Mouse (Mus musculus) liver, embryonic 13.5 days (tissue): ENCODE results near the gene Tmem86b. TPM values are rescaled to one million over a fixed set of nuclear protein-coding genes. Genes with fewer than 3 reads are reported as not detected.
A peak's percentile ranks its signal among the peaks of the same experiment; 100 is the strongest.

Source experiments
- ATAC-seq: fragments of 200-750 bp; cut with Nextera tagmentation; 2 replicates; pipeline ENCODE4 v1.8.0; 2017; ENCODE audit warnings: low read depth, mild to moderate bottlenecking, moderate number of reproducible peaks, moderate library complexity
- DNase-seq: peaks from one replicate; pipeline ENCODE4 v3.0.0; 2022
- H3K27ac ChIP-seq: fragments of 300-500 bp; sonication (generic); 2 replicates; pipeline ENCODE4 v1.5.1; 2015; ENCODE audit warnings: moderate library complexity, mild to moderate bottlenecking, inconsistent platforms
- H3K27me3 ChIP-seq: fragments of 300-500 bp; sonication (generic); 2 replicates; pipeline ENCODE4 v1.6.1; 2015; ENCODE audit warnings: mild to moderate bottlenecking, inconsistent platforms
- H3K36me3 ChIP-seq: fragments of 300-500 bp; sonication (generic); 2 replicates; pipeline ENCODE4 v1.6.1; 2015; ENCODE audit warnings: mild to moderate bottlenecking, inconsistent platforms
- H3K4me1 ChIP-seq: fragments of 300-500 bp; sonication (generic); replicated peaks from 2 replicates; pipeline ENCODE4 v1.6.1; 2015; ENCODE audit warnings: inconsistent platforms
- H3K4me2 ChIP-seq: fragments of 300-500 bp; sonication (generic); 2 replicates; pipeline ENCODE4 v1.6.1; 2015; ENCODE audit warnings: inconsistent platforms, mild to moderate bottlenecking, moderate library complexity
- H3K4me3 ChIP-seq: fragments of 300-500 bp; sonication (generic); replicated peaks from 2 replicates; pipeline ENCODE4 v1.5.1; 2015; ENCODE audit warnings: mild to moderate bottlenecking, inconsistent platforms
- H3K9ac ChIP-seq: fragments of 300-500 bp; sonication (generic); 2 replicates; pipeline ENCODE4 v1.6.1; 2015; ENCODE audit warnings: mild to moderate bottlenecking, inconsistent platforms
- H3K9me3 ChIP-seq: fragments of 300-500 bp; sonication (generic); replicated peaks from 2 replicates; pipeline ENCODE4 v1.6.1; 2016; ENCODE audit warnings: inconsistent platforms
- WGBS: fragments of 180-500 bp; shearing (Covaris S2); methylation state at CpG from one replicate; pipeline ENCODE4 v1.1.7; 2015; ENCODE audit not compliant: insufficient replicate concordance; 5-methylcytosine and 5-hydroxymethylcytosine counted together
- polyA plus RNA-seq: library from polyadenylated mRNA; unstranded; fragments of >200 nt; fragmentation: Nextera tagmentation; extraction: Ambion mirVana; gene quantifications from 2 replicates; pipeline ENCODE4 v1.2.1, GENCODE M21; 2015

The Tmem86b gene
- polyA plus RNA-seq, 1 experiment from 2014 or later, result 25.1 TPM

- Histone ChIP-seq H3K9me3 (no peaks in the 10 kb centered on the region), H3K27me3 (no peaks in the 10 kb centered on the region), H3K4me3 (peak within 1 kb of the TSS; percentile 94), H3K9ac (peak within 1 kb of the TSS; percentile 97), H3K4me2 (peak within 1 kb of the TSS; percentile 96), H3K27ac (peak within 1 kb of the TSS; percentile 92), H3K36me3 (peaks cover 42% of the 10 kb centered on the region), H3K4me1 (peaks cover 62% of the 10 kb centered on the region)
- peak; percentile 96 for DNase-seq
- under 1% methylated on average over 54 of the region's 54 CpGs for WGBS
- peak; percentile 96 for ATAC-seq
These were observed 27.8 kb upstream of the Tmem86b start, which contains the start of gene Ppp6r1 for GRCm38 (mm10) chr7:4658912-4659551. Gene Ppp6r1 (minus strand): TSS chr7:4659019.

- Histone ChIP-seq H3K27ac (peak overlapping the region; percentile 92), H3K36me3 (peaks cover 42% of the 10 kb centered on the region), H3K4me2 (peak overlapping the region; percentile 96), H3K4me3 (peak overlapping the region; percentile 94), H3K9me3 (no peaks in the 10 kb centered on the region), H3K9ac (peak overlapping the region; percentile 97), H3K27me3 (no peaks in the 10 kb centered on the region), H3K4me1 (peaks cover 65% of the 10 kb centered on the region)
- ATAC-seq (peak; percentile 54), DNase-seq (no peak)
- under 1% methylated on average over 75 of the region's 78 CpGs for WGBS
These were observed 27.1 kb upstream of the Tmem86b start for GRCm38 (mm10) chr7:4658128-4658907.

- H3K4me1 ChIP-seq, result peaks cover 70% of the 10 kb centered on the region
- H3K27ac ChIP-seq, result peak overlapping the region; percentile 92
- peaks cover 46% of the 10 kb centered on the region for H3K36me3 ChIP-seq
- ATAC-seq (no peak), DNase-seq (no peak)
- peak overlapping the region; percentile 96 for H3K4me2 ChIP-seq
- peak overlapping the region; percentile 97 for H3K9ac ChIP-seq
- no peaks in the 10 kb centered on the region for H3K9me3 ChIP-seq
- peak overlapping the region; percentile 94 for H3K4me3 ChIP-seq
- WGBS, result 38% methylated on average over 9 of the region's 9 CpGs
- H3K27me3 ChIP-seq, result no peaks in the 10 kb centered on the region
These were observed 26.4 kb upstream of the Tmem86b start for GRCm38 (mm10) chr7:4657521-4658127.

- Histone ChIP-seq H3K27ac (peak overlapping the region; percentile 92), H3K4me1 (peaks cover 77% of the 10 kb centered on the region)
These were observed 25.6 kb upstream of the Tmem86b start for GRCm38 (mm10) chr7:4656818-4657217.

GRCm38 (mm10) chr7:4655916-4656315 is 24.7 kb upstream of the Tmem86b start:
- H3K9ac ChIP-seq, result peak overlapping the region; percentile 97; the same call in 1 of the 2 replicates
- no peaks in the 10 kb centered on the region for H3K9me3 ChIP-seq
- no peaks in the 10 kb centered on the region for H3K27me3 ChIP-seq
- 54% methylated on average over 1 of the region's 1 CpGs for WGBS
- H3K27ac ChIP-seq, result peak overlapping the region; percentile 35
- H3K36me3 ChIP-seq, result peaks cover 45% of the 10 kb centered on the region
- 0 out of 2 replicates have a peak overlapping the region, but pooled peaks have one; percentile 94 for H3K4me3 ChIP-seq
- DNase-seq (no peak), ATAC-seq (no peak)
- peak overlapping the region; percentile 96 for H3K4me2 ChIP-seq
- peaks cover 84% of the 10 kb centered on the region for H3K4me1 ChIP-seq

More at GRCm38 (mm10) chr7:4656818-4657217, 25.6 kb upstream of the Tmem86b start:
- peaks cover 46% of the 10 kb centered on the region for H3K36me3 ChIP-seq
- peak overlapping the region; percentile 97 for H3K9ac ChIP-seq
- peak overlapping the region; percentile 94 for H3K4me3 ChIP-seq
- DNase-seq, result no peak
- no peaks in the 10 kb centered on the region for H3K27me3 ChIP-seq
- H3K9me3 ChIP-seq, result no peaks in the 10 kb centered on the region
- peak overlapping the region; percentile 96 for H3K4me2 ChIP-seq
- ATAC-seq, result no peak
- 33% methylated on average over 1 of the region's 1 CpGs for WGBS

- ATAC-seq (no peak), DNase-seq (no peak)
- no peaks in the 10 kb centered on the region for H3K27me3 ChIP-seq
- H3K9ac ChIP-seq, result peak overlapping the region; percentile 97
- H3K27ac ChIP-seq, result peak overlapping the region; percentile 35
- peaks cover 43% of the 10 kb centered on the region for H3K36me3 ChIP-seq
- H3K4me3 ChIP-seq, result peak overlapping the region; percentile 4; the same call in 1 of the 2 replicates
- H3K9me3 ChIP-seq, result no peaks in the 10 kb centered on the region
- WGBS, result 54% methylated on average over 4 of the region's 4 CpGs
- peaks cover 79% of the 10 kb centered on the region for H3K4me1 ChIP-seq
- peak overlapping the region; percentile 96 for H3K4me2 ChIP-seq
These were observed 24.2 kb upstream of the Tmem86b start for GRCm38 (mm10) chr7:4655393-4655792.

GRCm38 (mm10) chr7:4654221-4654620 is 23.0 kb upstream of the Tmem86b start:
- ATAC-seq (no peak), DNase-seq (no peak)
- H3K4me2 ChIP-seq, result peak overlapping the region; percentile 45
- H3K4me1 ChIP-seq, result peaks cover 69% of the 10 kb centered on the region
- H3K27ac ChIP-seq, result peak overlapping the region; percentile 81
- H3K9ac ChIP-seq, result peak overlapping the region; percentile 97
- peaks cover 43% of the 10 kb centered on the region for H3K36me3 ChIP-seq
- WGBS, result 14% methylated on average over 2 of the region's 2 CpGs
- H3K27me3 ChIP-seq, result no peaks in the 10 kb centered on the region
- peak overlapping the region; percentile 14; the same call in 1 of the 2 replicates for H3K4me3 ChIP-seq
- H3K9me3 ChIP-seq, result no peaks in the 10 kb centered on the region

- Histone ChIP-seq H3K4me3 (0 out of 2 replicates have a peak overlapping the region, but pooled peaks have one; percentile 14), H3K36me3 (peaks cover 43% of the 10 kb centered on the region), H3K27ac (peak overlapping the region; percentile 81), H3K9me3 (no peaks in the 10 kb centered on the region), H3K4me2 (peak overlapping the region; percentile 45), H3K4me1 (peaks cover 69% of the 10 kb centered on the region), H3K9ac (peak overlapping the region; percentile 97), H3K27me3 (no peaks in the 10 kb centered on the region)
- 27% methylated on average over 7 of the region's 7 CpGs for WGBS
- DNase-seq, result no peak
- ATAC-seq, result no peak
These were observed 22.6 kb upstream of the Tmem86b start for GRCm38 (mm10) chr7:4653780-4654179.

GRCm38 (mm10) chr7:4653351-4653750 is 22.1 kb upstream of the Tmem86b start:
- peak overlapping the region; percentile 81 for H3K27ac ChIP-seq
- H3K4me2 ChIP-seq, result peak overlapping the region; percentile 45
- peaks cover 71% of the 10 kb centered on the region for H3K4me1 ChIP-seq
- H3K9ac ChIP-seq, result peak overlapping the region; percentile 97; the same call in 1 of the 2 replicates
- H3K9me3 ChIP-seq, result no peaks in the 10 kb centered on the region
- WGBS, result 39% methylated on average over 5 of the region's 5 CpGs
- no peak for ATAC-seq
- H3K27me3 ChIP-seq, result no peaks in the 10 kb centered on the region
- peaks cover 43% of the 10 kb centered on the region for H3K36me3 ChIP-seq
- DNase-seq, result no peak
- H3K4me3 ChIP-seq, result 0 out of 2 replicates have a peak overlapping the region, but pooled peaks have one; percentile 0

- 67% methylated on average over 5 of the region's 5 CpGs for WGBS
- Histone ChIP-seq H3K4me1 (peaks cover 74% of the 10 kb centered on the region), H3K9me3 (no peaks in the 10 kb centered on the region), H3K27ac (peak overlapping the region; percentile 81; the same call in 1 of the 2 replicates), H3K36me3 (peaks cover 45% of the 10 kb centered on the region), H3K27me3 (no peaks in the 10 kb centered on the region), H3K4me3 (no peak overlapping the region), H3K4me2 (no peak overlapping the region), H3K9ac (no peak overlapping the region)
- ATAC-seq (no peak), DNase-seq (no peak)
These were observed 21.5 kb upstream of the Tmem86b start for GRCm38 (mm10) chr7:4652726-4653125.

- no peak overlapping the region for H3K4me2 ChIP-seq
- ATAC-seq (no peak), DNase-seq (no peak)
- no peak overlapping the region for H3K4me3 ChIP-seq
- 62% methylated on average over 8 of the region's 8 CpGs for WGBS
- H3K36me3 ChIP-seq, result peaks cover 56% of the 10 kb centered on the region
- H3K27ac ChIP-seq, result no peak overlapping the region
- H3K27me3 ChIP-seq, result no peaks in the 10 kb centered on the region
- no peak overlapping the region for H3K9ac ChIP-seq
- no peaks in the 10 kb centered on the region for H3K9me3 ChIP-seq
- peaks cover 74% of the 10 kb centered on the region for H3K4me1 ChIP-seq
These were observed 20.4 kb upstream of the Tmem86b start for GRCm38 (mm10) chr7:4651581-4651980.
